Mouse (Mus musculus): ENCODE measurements around the gene Plxnb2.

DNA sequence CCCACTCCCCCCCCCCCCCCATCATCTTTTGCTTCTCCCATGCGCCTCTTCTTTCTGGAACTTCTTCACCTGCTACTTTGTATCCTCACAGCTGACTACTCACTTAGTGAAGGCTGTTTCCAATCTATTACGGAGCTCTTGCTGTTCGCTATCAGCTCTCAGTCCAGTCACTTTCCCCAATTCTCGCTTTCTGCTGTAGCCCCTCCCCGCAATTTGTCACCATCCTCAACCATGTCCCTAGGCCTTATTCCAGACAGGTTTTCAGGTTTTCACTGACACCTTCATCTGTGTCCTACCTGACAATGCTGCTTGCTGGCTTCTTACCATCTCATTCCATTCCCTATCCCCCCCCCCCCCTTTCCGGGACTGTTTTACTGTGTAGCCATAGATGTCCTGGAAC is 31.9 kb upstream of the Plxnb2 start:
- TF ChIP-seq TAL1 (conservative IDR thresholded peaks at IDR 0.05; ENCODE audit: low read depth, low read length) (no peak), CTCF (IDR thresholded peaks at IDR 0.05; ENCODE audit: low read depth, low read length) (no peak)
